Mouse (Mus musculus) MEL (cell line): Measurements from ENCODE around the gene Disp1. TPM values are rescaled to one million over a fixed set of nuclear protein-coding genes. Genes with fewer than 3 reads are reported as not detected.

Experiments used
- DNase-seq: peaks from one replicate; pipeline ENCODE4 v3.0.0; 2011; ENCODE audit warnings: low read depth, low spot score
- H3K27ac ChIP-seq: 2 replicates; pipeline ENCODE4 v1.5.1; 2012; ENCODE audit warnings: low read depth, mild to moderate bottlenecking, control low read depth, low read length, moderate library complexity; ENCODE audit not compliant: control insufficient read depth
- H3K27me3 ChIP-seq, 2 experiments: fragments of 150-350 bp in 1 of 2; sonication (generic) in 1 of 2; 2 replicates each; pipeline ENCODE4 v1.6.1; 2012; ENCODE audit warnings: low read length in 2 of 2, mild to moderate bottlenecking in 2 of 2, improper control_type of control experiment in 1 of 2, moderate library complexity in 1 of 2; ENCODE audit not compliant: insufficient read depth in 2 of 2, control insufficient read depth in 1 of 2
- H3K36me3 ChIP-seq, 2 experiments: 2 replicates each; pipeline ENCODE4 v1.6.1; 2012 to 2014; ENCODE audit warnings: low read length in 2 of 2, improper control_type of control experiment in 1 of 2, inconsistent platforms in 1 of 2, mild to moderate bottlenecking in 1 of 2; ENCODE audit not compliant: insufficient read depth in 2 of 2, control insufficient read depth in 1 of 2
- H3K4me1 ChIP-seq, 2 experiments: fragments of 150-350 bp in 1 of 2; sonication (generic) in 1 of 2; 2 replicates each; pipeline ENCODE4 v1.6.1; 2012; ENCODE audit warnings: low read length in 2 of 2, improper control_type of control experiment in 1 of 2, mild to moderate bottlenecking in 1 of 2; ENCODE audit not compliant: insufficient read depth in 2 of 2, control insufficient read depth in 1 of 2
- H3K4me3 ChIP-seq, 2 experiments: fragments of 150-350 bp in 1 of 2; sonication (generic) in 1 of 2; 2 replicates each; pipeline ENCODE4 v1.5.1; 2012; ENCODE audit warnings: low read depth in 2 of 2, low read length in 2 of 2, mild to moderate bottlenecking in 2 of 2, moderate library complexity in 2 of 2, control low read depth in 1 of 2, improper control_type of control experiment in 1 of 2; ENCODE audit not compliant: control insufficient read depth in 1 of 2, insufficient read depth in 1 of 2
- H3K79me2 ChIP-seq: 2 replicates; pipeline ENCODE4 v1.6.1; 2012; ENCODE audit warnings: mild to moderate bottlenecking, low read length, moderate library complexity; ENCODE audit not compliant: control insufficient read depth, poor library complexity, insufficient read depth
- H3K9ac ChIP-seq: 2 replicates; pipeline ENCODE4 v1.6.1; 2012; ENCODE audit warnings: low read depth, mild to moderate bottlenecking, control low read depth, low read length, moderate library complexity; ENCODE audit not compliant: control insufficient read depth, poor library complexity, severe bottlenecking
- H3K9me3 ChIP-seq: fragments of 150-350 bp; sonication (generic); replicated peaks from 2 replicates; pipeline ENCODE4 v1.6.1; 2012; ENCODE audit warnings: mild to moderate bottlenecking, low read length, improper control_type of control experiment, moderate library complexity; ENCODE audit not compliant: insufficient read depth
- CHD2 ChIP-seq: IDR thresholded peaks from 2 replicates; pipeline ENCODE4 v1.6.1; 2011; ENCODE audit warnings: low read length, improper control_type of control experiment
- CTCF ChIP-seq, 3 experiments: IDR thresholded peaks in 2 of 3; conservative IDR thresholded peaks in 1 of 3; 2 replicates each; pipeline ENCODE4 v1.5.1; 2011 to 2012; ENCODE audit warnings: low read length in 3 of 3, low read depth in 2 of 3, mild to moderate bottlenecking in 2 of 3, improper control_type of control experiment in 1 of 3, inconsistent platforms in 1 of 3, mixed read lengths in 1 of 3, moderate library complexity in 1 of 3; ENCODE audit not compliant: control insufficient read depth in 1 of 3, insufficient read depth in 1 of 3, poor library complexity in 1 of 3, severe bottlenecking in 1 of 3
- E2F4 ChIP-seq: IDR thresholded peaks from 2 replicates; pipeline ENCODE4 v1.6.1; 2011; ENCODE audit warnings: low read depth, low read length, improper control_type of control experiment, borderline replicate concordance
- ELF1 ChIP-seq: IDR thresholded peaks from 2 replicates; pipeline ENCODE4 v1.6.1; 2014; ENCODE audit warnings: low read depth, mild to moderate bottlenecking, inconsistent platforms, low read length, improper control_type of control experiment, moderate library complexity
- ETS1 ChIP-seq: IDR thresholded peaks from 2 replicates; pipeline ENCODE4 v1.6.1; 2012; ENCODE audit warnings: low read depth, mild to moderate bottlenecking, inconsistent platforms, low read length, improper control_type of control experiment, moderate library complexity
- GABPA ChIP-seq: IDR thresholded peaks from 2 replicates; pipeline ENCODE4 v1.6.1; 2012; ENCODE audit warnings: low read depth, mild to moderate bottlenecking, inconsistent platforms, low read length, improper control_type of control experiment, moderate library complexity
- GATA1 ChIP-seq: IDR thresholded peaks from 2 replicates; pipeline ENCODE4 v1.6.1; 2011; ENCODE audit warnings: low read depth, low read length, improper control_type of control experiment
- HCFC1 ChIP-seq: IDR thresholded peaks from 2 replicates; pipeline ENCODE4 v1.6.1; 2012; ENCODE audit warnings: low read depth, mild to moderate bottlenecking, inconsistent platforms, low read length, improper control_type of control experiment, moderate library complexity
- JUND ChIP-seq: IDR thresholded peaks from 2 replicates; pipeline ENCODE4 v1.6.1; 2011; ENCODE audit warnings: low read depth, mild to moderate bottlenecking, improper control_type of control experiment, low read length
- KAT2A ChIP-seq: conservative IDR thresholded peaks from 2 replicates; pipeline ENCODE4 v1.6.1; 2012; ENCODE audit warnings: low read depth, low read length, improper control_type of control experiment, inconsistent platforms
- MAFK ChIP-seq: IDR thresholded peaks from 2 replicates; pipeline ENCODE4 v1.6.1; 2011; ENCODE audit warnings: low read depth, mild to moderate bottlenecking, low read length, improper control_type of control experiment, borderline replicate concordance
- MAZ ChIP-seq: IDR thresholded peaks from 2 replicates; pipeline ENCODE4 v1.6.1; 2012; ENCODE audit warnings: low read depth, mild to moderate bottlenecking, inconsistent platforms, low read length, improper control_type of control experiment
- MEF2A ChIP-seq: IDR thresholded peaks from 2 replicates; pipeline ENCODE4 v1.6.1; 2014; ENCODE audit warnings: low read depth, mild to moderate bottlenecking, inconsistent platforms, low read length, improper control_type of control experiment; ENCODE audit not compliant: poor library complexity, insufficient replicate concordance, severe bottlenecking; ENCODE audit errors: extremely low read depth
- MXI1 ChIP-seq: IDR thresholded peaks from 2 replicates; pipeline ENCODE4 v1.6.1; 2011; ENCODE audit warnings: mild to moderate bottlenecking, low read depth, low read length, improper control_type of control experiment
- NELFE ChIP-seq: IDR thresholded peaks from 2 replicates; pipeline ENCODE4 v1.6.1; 2011; ENCODE audit warnings: low read depth, low read length, improper control_type of control experiment
- POLR2A ChIP-seq, 2 experiments: IDR thresholded peaks; 2 replicates each; pipeline ENCODE4 v1.6.1; 2011 to 2012; ENCODE audit warnings: low read length in 2 of 2, mild to moderate bottlenecking in 2 of 2, control low read depth in 1 of 2, improper control_type of control experiment in 1 of 2, low read depth in 1 of 2, moderate library complexity in 1 of 2; ENCODE audit not compliant: control insufficient read depth in 1 of 2, insufficient read depth in 1 of 2, poor library complexity in 1 of 2
- POLR2AphosphoS5 ChIP-seq: IDR thresholded peaks from 2 replicates; pipeline ENCODE4 v1.6.1; 2012; ENCODE audit warnings: low read depth, borderline replicate concordance, mild to moderate bottlenecking, inconsistent platforms, low read length, moderate library complexity, mixed read lengths
- RAD21 ChIP-seq: IDR thresholded peaks from 2 replicates; pipeline ENCODE4 v1.6.1; 2011; ENCODE audit warnings: mild to moderate bottlenecking, low read depth, low read length, improper control_type of control experiment
- TAL1 ChIP-seq: IDR thresholded peaks from 2 replicates; pipeline ENCODE4 v1.6.1; 2012; ENCODE audit warnings: mild to moderate bottlenecking, inconsistent platforms, low read length, moderate library complexity, mixed read lengths
- TBP ChIP-seq: IDR thresholded peaks from 2 replicates; pipeline ENCODE4 v1.8.0; 2011; ENCODE audit warnings: low read depth, low read length, improper control_type of control experiment
- UBTF ChIP-seq: IDR thresholded peaks from 2 replicates; pipeline ENCODE4 v1.6.1; 2012; ENCODE audit warnings: low read depth, mild to moderate bottlenecking, inconsistent platforms, low read length, improper control_type of control experiment, moderate library complexity, borderline replicate concordance; ENCODE audit not compliant: insufficient read depth
- USF1 ChIP-seq: IDR thresholded peaks from 2 replicates; pipeline ENCODE4 v1.6.1; 2014; ENCODE audit warnings: low read depth, mild to moderate bottlenecking, inconsistent platforms, low read length, improper control_type of control experiment, moderate library complexity
- ZC3H11A ChIP-seq: IDR thresholded peaks from 2 replicates; pipeline ENCODE4 v1.6.1; 2012; ENCODE audit warnings: low read depth, mild to moderate bottlenecking, inconsistent platforms, low read length, improper control_type of control experiment
- ZMIZ1 ChIP-seq: IDR thresholded peaks from 2 replicates; pipeline ENCODE4 v1.6.1; 2012; ENCODE audit warnings: low read depth, mild to moderate bottlenecking, inconsistent platforms, low read length, improper control_type of control experiment, moderate library complexity
- ZNF384 ChIP-seq: IDR thresholded peaks from 2 replicates; pipeline ENCODE4 v1.6.1; 2012; ENCODE audit warnings: low read depth, mild to moderate bottlenecking, inconsistent platforms, low read length, improper control_type of control experiment
- polyA plus RNA-seq, 2 experiments: library from polyadenylated mRNA; stranded (reverse) in 1 of 2; unstranded in 1 of 2; fragments of >175 nt in 1 of 2; fragments of >200 nt in 1 of 2; gene quantifications; 2 replicates each; pipeline versions ENCODE4 v1.2.1 to v1.2.4; 2012; ENCODE audit warnings: low replicate concordance in 2 of 2, low read depth in 1 of 2; ENCODE audit not compliant: insufficient read length in 2 of 2, insufficient read depth in 1 of 2, missing spikeins in 1 of 2
- total RNA-seq: library from RNA; depleted of rRNA; stranded (reverse); fragments of 300-350 nt; gene quantifications from 2 replicates; pipeline ENCODE4 v1.2.3, GENCODE M21; 2012

Disp1 gene
- total and polyA plus RNA-seq, 3 experiments: 6.3 to 9.9 TPM; not detected in 1

- TF ChIP-seq NELFE (no peak), POLR2AphosphoS5 (no peak), E2F4 (no peak), POLR2A (IDR thresholded peaks at IDR 0.05; ENCODE audit: control insufficient read depth in 1 of 2, insufficient read depth in 1 of 2, low read depth in 1 of 2, low read length in 2 of 2, poor library complexity in 1 of 2) (no peak), RAD21 (no peak), CHD2 (no peak), HCFC1 (no peak), ELF1 (no peak), TBP (no peak), KAT2A (no peak), JUND (no peak), USF1 (no peak)
- Histone ChIP-seq H3K9me3 (no peaks in the 10 kb centered on the region), H3K27me3 (no peaks in the 10 kb centered on the region), H3K79me2 (no peaks in the 10 kb centered on the region), H3K4me1 (no peaks in the 10 kb centered on the region), H3K9ac (no peak overlapping the region), H3K36me3 (no peaks in the 10 kb centered on the region), H3K27ac (no peak overlapping the region), H3K4me3 (no peak overlapping the region)
- no peak for DNase-seq
These were observed 121.6 kb downstream of the Disp1 start for GRCm38 (mm10) chr1:183099686-183100085.

GRCm38 (mm10) chr1:183097606-183098005 is 123.7 kb downstream of the Disp1 start:
- no peak for DNase-seq

GRCm38 (mm10) chr1:183095454-183096088 is 125.8 kb downstream of the Disp1 start:
- Histone ChIP-seq H3K4me3 (no peak overlapping the region), H3K27ac (no peak overlapping the region), H3K9ac (no peak overlapping the region), H3K4me1 (no peaks in the 10 kb centered on the region), H3K36me3 (no peaks in the 10 kb centered on the region), H3K27me3 (no peaks in the 10 kb centered on the region), H3K9me3 (no peaks in the 10 kb centered on the region), H3K79me2 (no peaks in the 10 kb centered on the region)
- DNase-seq: no peak
- TF ChIP-seq GABPA: no peak
- TF ChIP-seq GATA1: no peak
- no peak for TF ChIP-seq MEF2A
- no peak for TF ChIP-seq ZNF384
- TF ChIP-seq UBTF: no peak
- no peak for TF ChIP-seq NELFE
- no peak for TF ChIP-seq ETS1
- TF ChIP-seq ZMIZ1: no peak
- no peak for TF ChIP-seq JUND
- TF ChIP-seq CTCF (IDR thresholded peaks at IDR 0.05 in 2 of 3, conservative IDR thresholded peaks at IDR 0.05 in 1 of 3; ENCODE audit: control insufficient read depth in 1 of 3, insufficient read depth in 1 of 3, low read depth in 2 of 3, low read length in 3 of 3, poor library complexity in 1 of 3, severe bottlenecking in 1 of 3): no peak
- no peak for TF ChIP-seq ZC3H11A
- no peak for TF ChIP-seq KAT2A
- no peak for TF ChIP-seq MAZ
- no peak for TF ChIP-seq HCFC1
- TF ChIP-seq MXI1: no peak

More at GRCm38 (mm10) chr1:183097606-183098005, 123.7 kb downstream of the Disp1 start:
- H3K36me3 ChIP-seq: no peaks in the 10 kb centered on the region
- no peak overlapping the region for H3K27ac ChIP-seq
- H3K4me1 ChIP-seq: no peaks in the 10 kb centered on the region
- no peak overlapping the region for H3K4me3 ChIP-seq
- no peak overlapping the region for H3K9ac ChIP-seq
- no peaks in the 10 kb centered on the region for H3K79me2 ChIP-seq
- H3K27me3 ChIP-seq: no peaks in the 10 kb centered on the region
- TF ChIP-seq JUND (no peak), MEF2A (no peak), MAFK (no peak), CTCF (IDR thresholded peaks at IDR 0.05 in 2 of 3, conservative IDR thresholded peaks at IDR 0.05 in 1 of 3; ENCODE audit: control insufficient read depth in 1 of 3, insufficient read depth in 1 of 3, low read depth in 2 of 3, low read length in 3 of 3, poor library complexity in 1 of 3, severe bottlenecking in 1 of 3) (no peak), ELF1 (no peak), TAL1 (no peak)
- no peaks in the 10 kb centered on the region for H3K9me3 ChIP-seq
